Mouse (Mus musculus) layer of hippocampus, adult 2 months (tissue): ENCODE measurements at regions not wholly inside any gene's neighbourhood (a gene's known extent, or its start where the extent isn't known, plus 50 kb on each side); places are given as distances from the start of the nearest gene placed in this dataset.

Source experiments
- DNase-seq, 2 experiments: peaks; one replicate each; pipeline ENCODE4 v3.0.0; 2022; ENCODE audit warnings: low spot score in 2 of 2
- H3K27ac ChIP-seq: fragments of 200-600 bp; 2 replicates; pipeline ENCODE4 v1.8.1; 2022
- H3K4me3 ChIP-seq: fragments of 200-600 bp; 2 replicates; pipeline ENCODE4 v1.8.1; 2022; ENCODE audit warnings: mild to moderate bottlenecking
- CTCF ChIP-seq: fragments of 200-600 bp; conservative IDR thresholded peaks from 2 replicates; pipeline ENCODE4 v1.8.1; 2022; ENCODE audit warnings: antibody characterized with exemption, mild to moderate bottlenecking, moderate library complexity

DNA sequence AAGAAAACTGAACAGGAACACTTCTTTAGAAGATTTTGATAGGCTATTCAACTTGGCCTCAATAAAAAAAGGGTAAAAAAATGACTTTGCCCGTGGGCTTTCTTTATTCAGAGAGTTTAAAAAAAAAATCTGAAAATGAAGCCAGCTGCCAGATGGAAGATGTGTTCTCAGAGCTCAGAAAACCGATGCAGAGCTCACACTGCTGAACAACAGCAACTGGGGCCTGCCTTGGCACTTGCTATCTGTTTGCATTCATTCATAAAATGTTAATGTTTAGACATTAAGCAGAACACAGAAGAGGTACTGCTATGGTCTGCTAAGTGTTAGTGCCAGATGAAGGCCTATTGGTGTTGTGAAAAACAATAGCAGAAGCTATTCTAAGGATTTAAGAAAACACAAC is 173.8 kb upstream of the Smc2 start:
- no peak for TF ChIP-seq CTCF
- peak overlapping the region; percentile 23; the same call in 1 of the 2 replicates for H3K27ac ChIP-seq
- no peak overlapping the region for H3K4me3 ChIP-seq
- DNase-seq: peak in 1 of 2 experiments; percentile 21

DNA sequence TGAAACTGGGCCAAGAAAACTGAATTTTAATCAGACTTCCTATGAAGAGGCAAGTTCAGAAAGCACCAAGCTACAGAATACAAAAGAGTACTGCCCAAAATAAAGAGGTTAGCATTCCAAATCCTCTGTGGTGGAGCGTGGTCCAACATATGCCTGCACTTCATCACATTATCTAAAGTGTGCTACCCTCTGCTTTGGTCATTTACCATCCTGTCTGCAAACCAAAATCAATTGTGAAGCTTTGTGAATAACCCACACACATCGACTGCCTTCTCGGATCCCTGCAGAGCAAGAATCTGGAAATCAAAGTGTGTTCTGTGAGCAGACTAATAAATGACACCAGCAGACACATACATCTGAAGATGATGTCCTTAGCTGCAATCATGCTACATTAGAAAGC is 156.6 kb upstream of the Smc2 start:
- no peak for TF ChIP-seq CTCF
- Histone ChIP-seq H3K27ac (no peak overlapping the region), H3K4me3 (no peak overlapping the region)
- DNase-seq: no peak

DNA sequence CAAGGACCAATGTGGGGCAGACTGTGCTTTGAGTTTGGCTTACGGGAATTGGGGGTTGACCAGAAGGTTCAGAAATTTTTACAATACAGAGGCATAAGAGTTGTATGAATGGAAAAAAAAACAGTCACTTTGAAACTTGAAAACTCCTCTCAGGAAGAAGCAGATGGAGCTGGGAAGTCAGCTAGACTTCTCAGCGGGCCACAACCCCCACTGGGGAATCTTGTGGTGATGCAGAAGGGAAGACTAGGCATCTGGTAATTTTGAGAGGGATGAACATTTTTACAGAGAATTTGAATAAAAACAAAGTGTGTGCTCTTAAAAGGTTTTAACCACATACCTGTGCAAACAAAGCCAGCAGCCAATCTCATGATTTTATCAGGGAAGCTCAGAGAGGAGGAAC is 154.1 kb upstream of the Smc2 start:
- TF ChIP-seq CTCF: no peak
- peak; percentile 18 to 41 for DNase-seq
- Histone ChIP-seq H3K27ac (peak overlapping the region; percentile 68; the same call in 1 of the 2 replicates), H3K4me3 (no peak overlapping the region)

DNA sequence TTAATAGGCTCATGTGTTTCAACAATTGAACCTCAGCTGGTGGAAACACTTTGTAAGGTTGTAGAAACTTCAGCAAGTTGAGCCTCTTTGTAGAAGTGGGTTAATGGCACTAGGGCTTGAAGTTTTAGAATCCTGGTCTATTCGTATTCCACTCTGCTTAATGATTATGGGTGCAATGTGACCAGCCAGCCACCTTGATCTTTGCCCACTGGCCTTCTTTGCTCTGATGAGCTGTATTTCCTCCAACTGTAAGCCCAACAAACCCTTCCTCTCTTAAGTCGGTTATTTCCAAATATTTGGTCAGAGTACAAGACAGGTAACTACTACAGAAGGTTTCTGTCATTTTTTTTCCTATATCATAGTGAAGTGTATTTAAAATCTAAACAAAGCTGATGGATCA is 145.4 kb upstream of the Smc2 start:
- H3K27ac ChIP-seq: no peak overlapping the region
- no peak for TF ChIP-seq CTCF
- DNase-seq: no peak
- H3K4me3 ChIP-seq: no peak overlapping the region

DNA sequence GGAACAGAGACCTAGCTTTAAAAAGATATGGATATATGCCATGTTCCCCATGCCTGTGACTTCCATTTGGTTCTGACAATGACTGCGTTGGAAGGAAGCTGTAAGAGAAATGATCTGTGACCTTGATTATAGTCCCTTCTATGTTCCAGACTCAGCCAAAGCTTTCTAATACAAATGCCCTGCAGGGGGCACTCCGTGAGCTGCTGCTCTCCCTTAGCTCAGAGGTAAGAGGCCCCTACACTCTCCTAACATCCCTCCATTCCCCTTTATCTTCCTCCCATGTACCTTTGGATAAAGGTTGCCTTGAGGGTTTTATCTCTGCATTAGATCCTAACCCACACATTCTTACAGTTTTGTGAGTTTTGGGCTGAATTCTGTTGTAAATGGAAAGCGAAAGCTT is 139.8 kb upstream of the Smc2 start:
- Histone ChIP-seq H3K4me3 (no peak overlapping the region), H3K27ac (no peak overlapping the region)
- no peak for DNase-seq
- peak; percentile 52 for TF ChIP-seq CTCF

DNA sequence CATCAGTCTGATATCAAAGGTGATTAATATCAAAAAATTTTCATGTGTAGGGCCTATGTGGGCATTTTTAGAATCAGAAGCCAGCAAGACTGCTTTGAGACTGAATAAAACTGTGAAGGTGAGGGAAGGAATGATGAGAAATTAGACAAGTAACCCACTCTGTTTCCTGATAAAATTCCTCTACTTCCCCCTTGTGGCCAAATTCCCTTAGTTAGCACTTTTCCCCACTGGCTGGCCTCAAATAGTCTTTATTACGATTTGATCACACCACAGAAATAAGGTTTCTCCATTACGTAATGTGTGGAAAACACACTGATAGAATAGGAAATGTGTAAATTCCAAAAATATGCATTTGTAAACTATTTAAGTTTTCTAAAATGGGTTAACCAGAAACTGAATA is 137.4 kb upstream of the Smc2 start:
- Histone ChIP-seq H3K27ac (no peak overlapping the region), H3K4me3 (no peak overlapping the region)
- peak; percentile 18 to 19 for DNase-seq
- peak; percentile 72 for TF ChIP-seq CTCF

- no peak overlapping the region for H3K4me3 ChIP-seq
- no peak for TF ChIP-seq CTCF
- no peak for DNase-seq
- no peak overlapping the region for H3K27ac ChIP-seq
These were observed 114.7 kb upstream of the Smc2 start for GRCm38 (mm10) chr4:52324300-52324699.

- TF ChIP-seq CTCF: no peak
- DNase-seq: peak; percentile 37 to 57
- H3K27ac ChIP-seq: peak overlapping the region; percentile 46
- H3K4me3 ChIP-seq: no peak overlapping the region
These were observed 107.6 kb upstream of the Smc2 start for GRCm38 (mm10) chr4:52331361-52331951.

- no peak for TF ChIP-seq CTCF
- H3K4me3 ChIP-seq: no peak overlapping the region
- no peak for DNase-seq
- H3K27ac ChIP-seq: peak overlapping the region; percentile 43
These were observed 102.6 kb upstream of the Smc2 start for GRCm38 (mm10) chr4:52336365-52337017.

DNA sequence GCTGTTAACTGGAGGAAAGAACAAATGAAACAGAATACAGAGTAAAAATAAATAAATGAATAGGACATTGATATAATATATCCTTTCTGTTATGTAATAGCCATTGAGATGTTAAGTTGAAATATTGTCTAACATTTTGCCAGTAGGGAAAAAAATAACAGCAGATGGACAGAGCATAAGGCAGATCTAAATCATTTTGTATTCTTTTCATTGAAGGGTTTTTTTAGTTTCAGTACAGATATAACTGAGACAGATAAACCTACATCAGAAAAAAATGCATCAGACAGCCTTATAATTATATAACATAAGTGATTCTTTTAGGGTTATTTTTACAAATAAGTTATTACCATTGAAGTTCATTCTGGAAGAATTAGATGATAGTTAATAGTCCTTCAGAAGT is 97.8 kb upstream of the Smc2 start:
- no peak for TF ChIP-seq CTCF
- Histone ChIP-seq H3K4me3 (no peak overlapping the region), H3K27ac (peak overlapping the region; percentile 91)
- peak; percentile 37 to 68 for DNase-seq

GRCm38 (mm10) chr4:52361751-52362150 is 77.3 kb upstream of the Smc2 start:
- Histone ChIP-seq H3K4me3 (no peak overlapping the region), H3K27ac (no peak overlapping the region)
- no peak for DNase-seq
- peak; percentile 45 for TF ChIP-seq CTCF

GRCm38 (mm10) chr4:52365866-52366265 is 73.2 kb upstream of the Smc2 start:
- DNase-seq: peak in 1 of 2 experiments; percentile 41

GRCm38 (mm10) chr4:52368527-52368926 is 70.5 kb upstream of the Smc2 start:
- H3K27ac ChIP-seq: no peak overlapping the region
- no peak for DNase-seq
- no peak overlapping the region for H3K4me3 ChIP-seq
- no peak for TF ChIP-seq CTCF

More at GRCm38 (mm10) chr4:52365866-52366265, 73.2 kb upstream of the Smc2 start:
- TF ChIP-seq CTCF: no peak
- Histone ChIP-seq H3K4me3 (no peak overlapping the region), H3K27ac (peak overlapping the region; percentile 91)
